Mouse (Mus musculus): ENCODE measurements around the gene Cpsf6. TPM values are rescaled to one million over a fixed set of nuclear protein-coding genes. Genes with fewer than 3 reads are reported as not detected.
"Not testable (repeated sequence)": the region's sequence is repeated elsewhere in the genome, so short reads cannot be mapped to it uniquely, and the experiment has no call there.

Gene Cpsf6
- total RNA-seq, 2 experiments from 2014 or later, result 114 to 124 TPM

DNA sequence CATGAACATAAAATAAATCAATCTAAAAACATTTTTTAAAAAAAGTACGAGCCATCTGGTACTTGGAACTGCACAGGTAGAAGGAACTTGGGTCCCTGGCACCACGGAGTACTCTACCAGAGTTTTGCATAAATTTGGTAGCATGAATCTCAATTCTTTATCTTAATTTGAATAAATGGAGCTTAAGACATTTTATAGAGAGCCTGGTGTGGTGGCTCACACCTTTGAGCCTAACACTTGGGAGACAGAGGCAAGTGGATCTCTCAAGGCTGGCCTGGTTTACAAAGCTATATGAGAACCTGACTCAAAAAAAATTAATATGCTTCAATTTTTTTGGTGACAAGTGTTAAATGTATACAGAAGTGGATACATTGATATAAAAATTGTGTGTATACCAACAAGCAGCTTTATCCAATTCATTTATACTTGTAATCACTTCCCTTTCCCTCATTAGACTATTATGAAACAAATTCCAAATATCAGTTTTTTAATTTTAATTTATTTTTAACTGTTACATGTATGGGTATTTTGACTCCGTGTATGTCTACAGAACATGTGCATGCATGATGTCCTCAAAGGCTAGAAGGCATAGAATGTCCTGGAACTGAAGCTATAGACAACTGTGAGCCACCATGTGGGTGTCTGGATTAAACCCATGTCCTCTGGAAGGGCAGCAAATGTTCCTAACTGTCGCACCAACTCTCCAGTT lies 20.6 kb upstream of the Cpsf6 start:
- no peak for DNase-seq (ENCODE audit: low spot score in 2 of 2)

DNA sequence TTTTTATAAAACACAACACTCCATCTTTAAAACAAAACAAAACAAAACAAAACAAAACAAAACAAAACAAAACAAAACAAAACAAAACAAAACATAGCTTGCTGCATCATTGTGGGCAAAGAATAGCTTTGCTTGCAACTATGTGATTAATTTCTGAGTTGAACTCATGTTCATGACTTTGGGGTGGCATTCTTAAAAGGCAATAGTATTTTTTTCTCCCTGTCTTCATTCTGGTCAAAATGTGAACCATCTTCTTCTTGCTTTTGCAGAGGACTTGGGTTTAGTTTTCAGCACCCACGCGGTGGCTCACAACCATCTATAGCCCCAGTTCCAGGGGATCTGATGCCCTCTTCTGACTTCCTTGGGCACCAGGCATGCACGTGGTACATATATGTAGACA lies 20.0 kb upstream of the Cpsf6 start:
- no peak for DNase-seq (ENCODE audit: low spot score in 2 of 2)

DNA sequence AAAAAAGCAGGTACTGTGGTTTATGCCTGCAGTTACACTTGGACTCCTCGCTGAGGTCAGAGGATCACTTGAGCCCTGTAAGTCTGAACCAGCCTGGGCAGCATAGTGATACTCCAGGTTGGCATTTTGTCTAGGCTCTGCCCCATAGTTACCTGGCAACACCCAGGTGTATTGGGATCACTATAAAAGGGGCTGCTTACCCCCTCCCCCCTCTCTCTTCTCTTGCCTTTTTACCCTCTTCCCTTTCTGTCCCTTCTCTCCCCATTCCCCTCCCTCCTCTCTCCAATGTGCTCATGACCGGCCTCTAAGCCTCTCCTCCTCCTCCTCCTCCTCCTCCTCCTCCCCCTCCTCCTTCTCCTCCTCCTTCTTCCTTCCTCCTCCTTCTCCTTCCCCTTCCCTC lies 19.4 kb upstream of the Cpsf6 start:
- no peak for DNase-seq (ENCODE audit: low spot score in 2 of 2)

DNA sequence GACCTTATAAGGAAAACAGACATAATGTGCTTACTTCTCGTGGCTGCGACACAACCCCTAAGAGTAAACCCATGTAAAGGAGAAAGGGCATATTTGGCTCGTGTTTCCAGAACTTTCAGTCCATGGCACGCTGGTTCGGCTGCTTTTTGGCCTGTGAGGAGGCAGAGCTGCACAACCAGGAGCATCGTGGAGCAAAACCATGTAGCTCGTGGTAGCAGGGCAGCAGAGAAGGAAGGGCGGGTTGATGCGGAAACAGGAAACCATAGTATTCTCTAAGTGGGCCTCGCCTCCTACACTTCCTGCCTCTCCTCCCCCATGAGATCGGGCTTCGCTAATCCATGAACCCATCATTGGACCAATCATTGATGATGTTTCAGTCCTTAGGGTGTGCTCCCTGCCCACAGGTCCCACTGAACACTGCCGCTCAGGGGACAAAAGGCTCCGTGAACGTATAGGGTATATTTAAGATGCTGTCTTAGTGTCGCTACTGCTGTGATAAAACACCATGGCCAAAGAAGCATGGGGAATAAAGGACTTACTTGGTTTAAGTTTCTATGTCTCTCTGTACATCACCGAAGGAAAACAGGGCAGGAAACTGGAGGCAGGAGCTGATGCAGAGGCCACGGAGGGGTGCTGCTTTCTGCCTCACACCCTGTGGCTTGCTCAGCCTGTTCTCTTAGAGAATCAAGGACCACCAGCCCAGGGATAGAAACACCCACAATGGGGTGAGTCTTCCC lies 18.4 kb upstream of the Cpsf6 start:
- no peak for DNase-seq (ENCODE audit: low spot score in 2 of 2)

DNA sequence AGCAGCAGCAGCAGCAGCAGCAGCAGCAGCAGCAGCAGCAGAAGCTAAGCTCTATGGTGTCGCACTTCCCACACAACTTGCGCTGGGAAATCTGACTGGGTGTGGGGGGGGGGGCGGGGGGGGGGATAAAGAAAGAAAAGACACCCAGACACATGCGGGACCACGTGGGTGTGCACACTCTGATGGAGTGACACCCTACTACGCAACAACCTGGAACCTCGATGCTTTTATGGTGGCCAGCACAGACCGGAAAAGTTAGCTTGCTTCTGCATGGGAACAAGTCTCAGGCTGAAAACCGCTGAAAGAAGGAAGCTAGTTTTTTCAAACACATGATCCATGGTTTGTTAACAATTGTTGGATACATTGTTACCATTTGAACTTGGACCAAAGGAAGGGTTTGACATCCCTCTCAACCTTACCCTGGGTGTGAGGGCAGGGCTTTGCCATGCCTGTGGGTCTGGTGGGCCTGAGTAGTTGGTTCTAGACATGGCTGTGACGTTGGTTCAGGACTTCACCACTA lies 17.4 kb upstream of the Cpsf6 start:
- DNase-seq (ENCODE audit: low spot score in 2 of 2), result peak in 1 of 2 experiments; percentile 58

DNA sequence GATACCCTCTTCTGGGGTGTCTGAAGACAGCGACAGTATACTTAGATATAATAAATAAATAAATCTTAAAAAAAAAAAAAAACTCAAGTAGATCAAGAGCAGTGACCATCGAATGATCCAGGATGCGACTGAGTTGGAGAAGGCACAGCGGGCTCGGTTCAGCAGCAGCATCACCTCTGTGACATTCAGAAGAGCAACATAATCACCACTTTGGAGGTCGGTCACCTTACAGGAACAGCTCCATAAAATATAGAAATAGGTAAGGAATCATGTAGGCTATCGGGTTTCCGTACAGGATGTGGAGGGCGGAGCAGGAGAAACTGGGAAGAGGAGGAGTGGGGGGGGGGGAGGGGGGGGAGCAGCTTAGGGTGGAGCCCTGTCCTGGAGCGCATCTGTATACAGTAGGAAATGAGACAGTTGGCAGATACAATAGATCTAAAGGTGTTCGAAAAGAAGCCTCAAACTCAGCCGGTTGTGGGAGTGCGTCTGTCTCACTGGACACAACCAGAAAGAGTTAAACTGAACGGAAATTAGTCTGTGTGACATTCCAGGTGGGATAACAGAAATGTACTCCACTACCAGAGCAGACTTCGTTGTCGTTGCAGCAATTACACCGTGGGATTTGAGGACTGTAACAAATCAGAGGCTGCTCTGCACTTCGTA lies 16.7 kb upstream of the Cpsf6 start:
- DNase-seq (ENCODE audit: low spot score in 2 of 2), result no peak

DNA sequence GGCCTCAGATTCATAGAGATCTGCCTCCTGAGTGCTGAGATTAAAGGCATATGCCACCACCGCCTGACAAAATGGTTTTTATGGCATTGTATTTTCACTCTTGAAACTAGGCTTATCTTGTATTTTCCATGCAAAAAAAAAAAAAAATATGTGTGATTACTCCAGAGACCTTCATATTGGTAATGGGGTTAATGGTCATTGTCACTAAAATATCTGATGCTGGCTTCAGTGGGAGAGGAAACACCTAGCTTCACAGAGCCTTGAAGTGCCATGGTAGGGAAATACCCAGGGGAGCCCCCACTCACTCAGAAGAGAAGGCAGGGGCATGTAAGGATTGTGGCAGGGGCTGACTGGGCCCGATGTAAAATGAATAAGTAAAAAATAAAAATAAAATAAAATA lies 16.0 kb upstream of the Cpsf6 start:
- DNase-seq (ENCODE audit: low spot score in 2 of 2), result no peak

DNA sequence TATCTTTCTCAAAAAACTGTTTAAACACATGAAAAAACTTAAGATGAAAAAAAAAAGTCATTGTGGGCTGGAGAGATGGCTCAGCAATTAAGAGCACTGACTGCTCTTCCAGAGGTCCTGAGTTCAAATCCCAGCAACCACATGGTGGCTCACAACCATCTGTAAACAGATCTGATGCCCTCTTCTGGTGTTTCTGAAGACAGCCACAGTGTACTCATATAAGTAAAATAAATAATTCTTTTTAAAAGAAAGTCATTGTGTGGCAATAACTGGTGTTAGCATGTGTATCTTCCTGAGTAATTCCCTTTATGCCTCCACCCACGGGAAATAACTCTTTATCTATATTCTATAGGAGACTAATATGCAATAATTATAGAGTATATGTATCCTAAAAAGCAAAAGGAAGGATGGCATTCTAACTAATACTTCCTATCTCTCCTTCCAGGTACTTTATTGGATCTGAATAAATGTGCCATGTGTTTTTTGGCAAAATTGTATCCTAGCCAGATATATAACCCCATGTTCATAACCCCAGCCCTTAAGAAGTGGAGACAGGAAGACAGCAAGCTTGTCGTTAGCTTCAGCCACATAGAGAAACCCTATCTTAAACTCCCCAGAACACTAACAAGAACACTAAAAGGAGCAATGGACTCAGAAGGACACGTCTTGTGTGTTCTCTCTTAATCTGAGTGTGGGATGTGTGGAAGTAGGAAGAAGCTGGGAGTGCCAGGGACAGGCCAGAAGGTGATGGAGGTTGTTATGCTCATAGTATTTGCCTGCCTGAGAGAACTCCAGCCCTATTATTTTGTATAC lies 15.1 kb upstream of the Cpsf6 start:
- no peak for DNase-seq (ENCODE audit: low spot score in 2 of 2)

DNA sequence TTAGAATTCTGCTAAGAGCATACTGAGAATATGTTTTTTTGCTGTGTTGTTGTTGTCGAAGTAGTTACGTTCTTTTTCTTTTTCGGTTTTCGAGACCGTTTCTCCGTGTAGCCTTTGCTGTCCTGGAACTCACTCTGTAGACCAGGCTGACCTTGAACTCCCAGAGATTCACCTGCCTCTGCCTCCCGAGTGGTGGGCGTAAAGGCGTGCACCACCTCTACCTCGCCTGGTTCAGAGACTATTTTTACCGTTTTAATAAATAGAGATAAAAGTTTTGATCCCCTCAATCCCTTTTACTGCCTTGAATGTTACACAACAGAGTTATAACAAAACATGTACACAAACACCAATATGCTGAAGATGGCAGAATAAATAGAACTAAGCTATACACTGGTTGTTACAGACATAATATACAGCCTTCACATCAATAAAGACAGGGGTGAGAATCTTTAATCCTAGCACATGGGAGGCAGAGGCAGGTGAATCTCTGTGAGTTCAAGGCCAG lies 14.1 kb upstream of the Cpsf6 start:
- DNase-seq (ENCODE audit: low spot score in 2 of 2), result no peak

DNA sequence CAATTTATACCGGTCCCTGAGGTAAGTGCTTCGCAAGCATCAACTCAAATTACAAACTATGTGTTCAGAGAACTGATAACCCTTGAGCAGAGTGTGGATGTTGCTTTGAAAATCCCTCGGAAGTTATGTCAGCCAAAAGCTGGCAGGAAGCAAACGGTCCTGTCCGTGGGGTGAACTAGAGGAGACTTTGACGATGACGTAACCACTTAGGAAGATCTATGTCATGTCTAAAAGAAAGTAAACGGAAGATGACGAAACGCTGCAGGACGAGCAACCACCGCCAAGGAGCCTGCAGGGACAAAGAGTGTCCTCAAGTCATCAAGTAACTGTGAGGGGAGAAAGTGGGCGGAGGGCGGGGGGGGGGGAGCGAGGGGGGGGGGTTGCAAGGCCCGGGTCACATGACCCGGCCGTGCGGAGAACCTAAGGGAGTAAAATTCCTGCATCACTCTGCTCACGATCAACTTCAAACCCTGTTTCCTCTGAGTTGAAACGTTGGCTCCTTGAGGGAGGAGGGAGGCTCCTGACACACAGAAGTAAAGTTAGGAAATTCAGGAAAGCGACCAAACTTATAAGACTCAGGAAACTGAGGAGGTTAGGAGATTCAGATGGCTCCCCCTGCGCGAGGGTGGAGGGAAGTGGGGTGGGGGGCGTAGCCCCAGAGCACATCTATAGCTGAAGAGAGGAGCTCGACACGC lies 13.5 kb upstream of the Cpsf6 start:
- no peak for DNase-seq (ENCODE audit: low spot score in 2 of 2)

DNA sequence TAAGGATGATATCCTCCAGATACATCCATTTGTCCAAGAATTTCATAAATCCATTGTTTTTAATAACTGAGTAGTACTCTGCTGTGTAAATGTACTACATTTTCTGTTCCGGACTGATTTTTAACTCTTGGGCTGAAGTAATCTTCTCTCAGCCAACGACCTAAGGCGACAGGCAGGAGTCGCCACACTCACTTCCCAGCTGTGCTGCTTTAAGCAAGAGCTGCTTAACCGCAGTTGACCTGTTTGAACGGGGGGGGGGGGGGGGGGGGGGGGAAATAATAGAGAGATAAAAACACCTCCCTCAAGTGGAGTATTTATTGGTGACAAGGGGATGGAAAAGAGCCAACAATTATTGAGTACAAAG lies 13.0 kb upstream of the Cpsf6 start:
- no peak for DNase-seq (ENCODE audit: low spot score in 2 of 2)

DNA sequence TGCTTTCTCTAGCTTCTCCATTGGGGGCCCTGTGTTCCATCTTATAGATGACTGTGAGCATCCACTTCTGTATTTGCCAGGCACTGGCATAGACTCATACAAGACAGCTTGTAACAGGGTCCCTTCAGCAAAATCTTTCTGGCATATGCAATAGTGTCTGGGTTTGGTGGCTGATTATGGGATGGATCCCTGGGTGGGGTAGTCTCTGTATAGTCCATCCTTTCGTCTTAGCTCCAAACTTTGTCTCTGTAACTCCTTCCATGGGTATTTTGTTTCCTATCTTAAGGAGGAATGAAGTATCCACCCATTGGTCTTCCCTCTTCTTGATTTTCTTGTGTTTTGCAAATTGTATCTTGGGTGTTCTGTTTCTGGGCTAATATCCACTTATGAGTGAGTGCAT lies 12.6 kb upstream of the Cpsf6 start:
- DNase-seq (ENCODE audit: low spot score in 2 of 2), result not testable (repeated sequence)

DNA sequence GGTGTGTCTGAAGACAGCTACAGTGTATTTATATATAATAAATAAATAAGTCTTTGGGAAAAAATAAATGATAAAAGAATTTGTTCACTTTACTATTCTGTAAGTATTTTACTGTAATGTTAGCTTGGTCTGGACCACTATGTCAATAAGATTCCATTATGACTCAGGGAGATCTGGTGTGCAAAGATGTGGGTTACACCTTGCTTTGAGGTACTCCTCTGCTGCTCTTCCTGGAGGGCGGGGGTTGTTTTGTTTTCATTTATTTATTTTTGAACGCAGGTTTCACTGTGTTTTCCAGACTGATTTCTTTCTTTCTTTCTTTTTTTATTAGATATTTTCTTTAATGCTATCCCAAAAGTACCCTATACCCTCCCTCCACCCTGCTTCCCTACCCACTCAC lies 12.0 kb upstream of the Cpsf6 start:
- no peak for DNase-seq (ENCODE audit: low spot score in 2 of 2)

DNA sequence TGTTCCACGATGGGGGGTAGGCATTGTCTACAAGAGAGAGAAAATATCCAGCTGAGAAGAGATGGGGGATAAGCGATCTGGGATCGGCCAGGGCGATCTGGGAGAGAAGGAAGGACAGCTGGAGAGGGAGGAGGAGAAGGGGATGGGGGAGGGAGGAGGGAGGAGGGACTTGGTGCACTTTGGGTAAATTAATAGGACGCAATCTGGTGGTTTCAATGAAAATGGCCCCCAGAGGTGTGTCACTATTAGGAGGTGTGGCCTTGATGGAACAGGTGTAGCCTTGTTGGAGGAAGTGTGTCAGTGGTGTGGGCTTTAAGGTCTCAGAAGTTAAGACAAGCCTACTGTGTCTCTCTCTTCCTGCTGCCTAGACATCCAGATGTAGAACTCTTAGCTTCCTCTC lies 11.2 kb upstream of the Cpsf6 start:
- DNase-seq (ENCODE audit: low spot score in 2 of 2), result no peak

DNA sequence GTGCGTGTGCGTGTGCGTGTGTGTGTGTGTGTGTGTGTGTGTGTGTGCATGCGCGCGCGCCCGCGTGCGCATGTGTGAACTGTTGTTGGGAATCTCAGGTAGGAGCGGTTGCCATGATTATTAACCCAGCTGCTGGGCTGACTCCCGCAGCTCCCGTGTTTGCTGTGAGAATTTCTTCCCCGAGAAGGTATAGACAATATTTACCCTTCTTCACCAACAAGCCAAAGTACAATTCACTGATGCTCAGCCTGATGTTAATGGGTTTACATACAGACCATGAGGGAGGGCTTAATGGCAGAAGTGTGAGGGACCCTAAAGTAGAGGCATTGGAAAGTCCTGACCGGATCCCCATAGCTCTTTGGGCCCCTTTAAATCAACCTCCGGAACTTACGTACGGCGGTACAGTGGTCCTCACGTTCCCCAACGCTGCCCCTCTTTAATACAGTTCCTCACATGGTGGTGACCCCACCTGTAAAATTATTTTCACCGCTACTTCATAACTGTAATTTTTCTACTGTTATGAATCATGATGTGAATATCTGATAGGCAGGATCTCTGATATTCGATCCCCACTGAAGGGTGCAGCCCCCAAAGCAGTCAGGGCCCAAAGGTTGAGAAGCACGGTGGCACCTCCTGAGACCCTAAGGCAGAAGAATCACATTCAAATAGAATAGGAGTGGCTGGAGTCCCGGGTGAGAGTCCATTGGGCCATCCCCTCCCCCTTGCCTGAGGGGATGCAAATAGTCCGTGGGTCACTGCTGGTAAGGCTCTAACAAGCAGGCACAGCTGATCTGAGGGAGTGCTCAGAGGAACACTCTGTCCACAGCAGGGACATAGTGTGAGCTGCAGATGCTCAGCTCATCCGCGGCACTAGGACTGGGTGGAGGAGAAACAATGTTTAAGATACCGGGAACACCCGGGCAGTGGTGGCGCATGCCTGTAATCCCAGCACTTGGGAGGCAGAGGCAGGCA lies 10.4 kb upstream of the Cpsf6 start:
- no peak for DNase-seq (ENCODE audit: low spot score in 2 of 2)

DNA sequence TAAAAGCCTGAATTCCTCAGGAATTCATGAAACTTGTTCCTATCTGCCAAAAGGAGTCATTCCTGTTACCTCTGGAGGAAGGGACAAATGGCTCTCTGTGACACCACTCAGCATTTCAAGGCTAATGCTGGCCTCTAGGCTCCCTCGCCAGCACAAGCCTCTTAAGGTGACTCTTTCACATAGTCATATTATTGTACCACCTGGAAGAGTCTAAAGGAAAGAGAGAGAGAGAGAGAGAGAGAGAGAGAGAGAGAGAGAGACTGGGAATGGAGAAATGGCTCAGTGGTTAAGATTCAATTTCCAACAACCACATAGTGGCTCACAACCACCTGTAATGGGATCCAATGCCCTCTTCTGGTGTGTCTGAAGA lies 9.5 kb upstream of the Cpsf6 start:
- no peak for DNase-seq (ENCODE audit: low spot score in 2 of 2)

DNA sequence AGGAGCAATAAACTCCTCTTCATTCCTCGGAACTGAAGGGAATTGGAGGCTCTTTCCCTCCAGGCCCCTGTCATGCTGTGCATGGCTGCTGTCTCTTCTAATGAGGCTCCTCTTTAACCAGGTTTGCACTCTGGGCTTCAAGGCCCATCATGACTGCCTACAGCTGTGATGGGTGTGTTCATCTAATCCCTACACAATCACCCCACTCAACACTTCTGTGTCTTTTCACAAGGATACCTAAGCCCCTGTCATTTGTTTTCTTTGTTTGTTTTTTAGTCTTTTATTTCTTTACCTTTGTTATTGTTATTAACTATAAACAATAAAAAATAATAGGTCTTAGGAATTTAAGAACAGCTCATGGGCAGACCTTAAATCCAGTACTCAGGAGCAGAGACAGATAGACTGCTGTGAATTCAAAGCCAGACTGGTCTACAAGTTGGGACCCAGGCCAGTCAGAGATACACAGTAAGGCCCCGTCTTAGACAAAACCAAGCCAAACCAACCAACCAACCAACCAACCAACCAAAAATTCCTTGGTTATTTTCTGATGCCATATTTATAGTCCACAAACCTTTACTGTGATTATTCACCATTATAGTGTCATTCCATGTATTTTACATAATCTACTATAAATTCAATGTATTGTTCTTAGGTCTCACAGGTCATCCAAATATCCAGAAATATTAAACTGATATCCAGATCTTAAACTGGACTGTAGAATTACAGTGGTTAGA lies 9.0 kb upstream of the Cpsf6 start:
- no peak for DNase-seq (ENCODE audit: low spot score in 2 of 2)

DNA sequence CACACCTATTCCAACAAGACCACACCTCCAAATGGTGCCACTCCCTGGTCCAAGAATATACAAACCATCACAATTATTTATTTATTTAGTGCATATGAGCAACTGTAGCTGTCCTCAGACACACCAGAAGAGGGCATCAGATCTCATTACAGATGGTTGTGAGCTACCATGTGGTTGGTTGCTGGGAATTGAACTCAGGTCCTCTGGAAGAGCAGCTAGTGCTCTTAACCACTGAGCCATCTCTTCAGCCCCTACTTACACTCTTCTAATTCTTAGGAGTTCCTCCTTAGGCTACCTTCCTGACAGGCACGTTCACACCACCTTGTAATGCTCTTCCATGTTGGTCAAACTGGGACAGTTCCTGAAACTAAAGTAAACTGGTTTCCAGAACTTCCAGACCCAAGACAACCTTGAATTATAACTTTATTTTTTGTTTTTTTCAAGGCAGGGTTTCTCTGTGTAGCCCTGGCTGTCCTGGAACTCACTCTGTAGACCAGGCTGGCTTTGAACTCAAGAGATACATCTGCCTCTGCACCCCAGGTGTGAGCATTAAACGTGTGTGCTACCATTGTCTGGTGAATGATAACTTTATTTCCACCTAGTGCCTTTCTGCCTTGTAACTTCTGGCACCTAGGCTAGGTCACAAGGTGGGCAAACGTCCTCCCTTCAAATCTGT lies 8.3 kb upstream of the Cpsf6 start:
- DNase-seq (ENCODE audit: low spot score in 2 of 2), result not testable (repeated sequence)

Measured in layer of hippocampus, adult 18-20 months (tissue).